Mouse (Mus musculus) spleen, adult 2 months (tissue): ENCODE results near the gene Camk1d. TPM values are rescaled to one million over a fixed set of nuclear protein-coding genes. Genes with fewer than 3 reads are reported as not detected.
"Not testable (repeated sequence)": the region's sequence is repeated elsewhere in the genome, so short reads cannot be mapped to it uniquely, and the experiment has no call there.

Source experiments
- DNase-seq, 2 experiments: peaks; one replicate each; pipeline versions ENCODE4 v3.0.0 to v3.0.0-alpha.2; 2012 to 2021; ENCODE audit warnings: low spot score in 2 of 2, low read depth in 1 of 2
- H3K27ac ChIP-seq: fragments of 200-500 bp; 2 replicates; pipeline ENCODE4 v1.5.1; 2012; ENCODE audit warnings: low read length, inconsistent platforms; ENCODE audit not compliant: insufficient read depth
- H3K27me3 ChIP-seq: fragments of 200-500 bp; 2 replicates; pipeline ENCODE4 v1.6.1; 2012; ENCODE audit warnings: mild to moderate bottlenecking, moderate library complexity, low read length, inconsistent platforms; ENCODE audit not compliant: control insufficient read depth, insufficient read depth
- H3K36me3 ChIP-seq: fragments of 200-500 bp; 2 replicates; pipeline ENCODE4 v1.6.1; 2012; ENCODE audit warnings: mild to moderate bottlenecking, low read length, inconsistent platforms; ENCODE audit not compliant: control insufficient read depth, insufficient read depth
- H3K4me1 ChIP-seq: fragments of 200-500 bp; 2 replicates; pipeline ENCODE4 v1.6.1; 2011; ENCODE audit warnings: inconsistent platforms; ENCODE audit not compliant: control insufficient read depth, insufficient read depth, insufficient read length
- H3K4me3 ChIP-seq: fragments of 200-500 bp; 2 replicates; pipeline ENCODE4 v1.5.1; 2011; ENCODE audit warnings: mild to moderate bottlenecking, inconsistent platforms; ENCODE audit not compliant: insufficient read depth, insufficient read length; ENCODE audit errors: extremely low read depth
- CTCF ChIP-seq: fragments of 200-500 bp; IDR thresholded peaks from 2 replicates; pipeline ENCODE4 v1.5.1; 2011; ENCODE audit warnings: mild to moderate bottlenecking, inconsistent platforms; ENCODE audit not compliant: insufficient read depth, insufficient read length, insufficient replicate concordance; ENCODE audit errors: extremely low read depth
- POLR2A ChIP-seq: fragments of 200-500 bp; IDR thresholded peaks from 2 replicates; pipeline ENCODE4 v1.6.1; 2011; ENCODE audit warnings: low read depth, low read length, inconsistent platforms
- WGBS: fragments of 180-500 bp; shearing (Covaris S2); methylation state at CpG from one replicate; pipeline ENCODE4 v1.1.7; 2018; 5-methylcytosine and 5-hydroxymethylcytosine counted together
- polyA plus RNA-seq: library from polyadenylated mRNA; depleted of rRNA; stranded (reverse); fragments of >200 nt; gene quantifications from 2 replicates; pipeline ENCODE4 v1.2.3, GENCODE M21; 2012

The Camk1d gene
- polyA plus RNA-seq, 1 experiment, result 5.8 TPM

GRCm38 (mm10) chr2:5388381-5388780 is 325.9 kb downstream of the Camk1d start:
- 92% methylated on average over 7 of the region's 7 CpGs for WGBS
- H3K36me3 ChIP-seq, result no peaks in the 10 kb centered on the region
- TF ChIP-seq CTCF (no peak), POLR2A (no peak)
- H3K4me1 ChIP-seq, result peaks cover 8% of the 10 kb centered on the region
- H3K27ac ChIP-seq, result no peak overlapping the region
- DNase-seq, result no peak
- H3K4me3 ChIP-seq, result no peak overlapping the region
- H3K27me3 ChIP-seq, result no peaks in the 10 kb centered on the region

- no peak for TF ChIP-seq CTCF
- no peak for TF ChIP-seq POLR2A
- WGBS, result 62% methylated on average over 12 of the region's 12 CpGs
- no peak overlapping the region for H3K27ac ChIP-seq
- no peaks in the 10 kb centered on the region for H3K27me3 ChIP-seq
- DNase-seq, result no peak
- no peaks in the 10 kb centered on the region for H3K36me3 ChIP-seq
- no peak overlapping the region for H3K4me3 ChIP-seq
- no peaks in the 10 kb centered on the region; the same call in 1 of the 2 replicates for H3K4me1 ChIP-seq
Observed at GRCm38 (mm10) chr2:5381712-5382710, 332.3 kb downstream of the Camk1d start.

- no peaks in the 10 kb centered on the region for H3K4me1 ChIP-seq
- H3K27me3 ChIP-seq, result no peaks in the 10 kb centered on the region
- DNase-seq, result no peak
- no peaks in the 10 kb centered on the region for H3K36me3 ChIP-seq
- 90% methylated on average over 7 of the region's 7 CpGs for WGBS
- no peak overlapping the region for H3K27ac ChIP-seq
- TF ChIP-seq POLR2A (no peak), CTCF (no peak)
- H3K4me3 ChIP-seq, result no peak overlapping the region
Observed at GRCm38 (mm10) chr2:5380973-5381372, 333.3 kb downstream of the Camk1d start.

- DNase-seq, H3K4me3 ChIP-seq: not testable (repeated sequence)
- WGBS, result 54% methylated on average over 18 of the region's 18 CpGs
Observed at GRCm38 (mm10) chr2:5378922-5379321, 335.4 kb downstream of the Camk1d start.

GRCm38 (mm10) chr2:5378066-5378672 is 336.1 kb downstream of the Camk1d start:
- WGBS, result 89% methylated on average over 6 of the region's 6 CpGs
- H3K4me3 ChIP-seq, result no peak overlapping the region
- no peak for TF ChIP-seq POLR2A
- TF ChIP-seq CTCF, result no peak
- H3K27ac ChIP-seq, result no peak overlapping the region
- H3K4me1 ChIP-seq, result no peaks in the 10 kb centered on the region
- no peaks in the 10 kb centered on the region for H3K27me3 ChIP-seq
- no peak for DNase-seq
- H3K36me3 ChIP-seq, result no peaks in the 10 kb centered on the region

More at GRCm38 (mm10) chr2:5378922-5379321, 335.4 kb downstream of the Camk1d start:
- not testable (repeated sequence) for H3K4me1 ChIP-seq, H3K27me3 ChIP-seq, H3K27ac ChIP-seq, H3K36me3 ChIP-seq

GRCm38 (mm10) chr2:5372886-5373429 is 341.4 kb downstream of the Camk1d start:
- H3K36me3 ChIP-seq, result no peaks in the 10 kb centered on the region
- WGBS, result 90% methylated on average over 6 of the region's 6 CpGs
- H3K4me1 ChIP-seq, result no peaks in the 10 kb centered on the region
- no peak overlapping the region for H3K27ac ChIP-seq
- H3K27me3 ChIP-seq, result no peaks in the 10 kb centered on the region
- TF ChIP-seq POLR2A (no peak), CTCF (no peak)
- no peak overlapping the region for H3K4me3 ChIP-seq
- no peak for DNase-seq

- WGBS, result 79% methylated on average over 3 of the region's 3 CpGs
Observed at GRCm38 (mm10) chr2:5371316-5371715, 343.0 kb downstream of the Camk1d start.

More at GRCm38 (mm10) chr2:5371316-5371715, 343.0 kb downstream of the Camk1d start:
- Histone ChIP-seq H3K4me1 (no peaks in the 10 kb centered on the region), H3K4me3 (no peak overlapping the region), H3K27ac (no peak overlapping the region), H3K36me3 (no peaks in the 10 kb centered on the region), H3K27me3 (no peaks in the 10 kb centered on the region)
- no peak for DNase-seq
- no peak for TF ChIP-seq POLR2A
- TF ChIP-seq CTCF, result no peak
